Mouse (Mus musculus) C2C12 (cell line): Measurements from ENCODE around the gene Tfec.

Experiments
- CTCF ChIP-seq: IDR thresholded peaks from one replicate; pipeline ENCODE4 v1.5.1; 2011; ENCODE audit not compliant: control insufficient read depth, insufficient read depth, insufficient read length
- USF1 ChIP-seq: IDR thresholded peaks from one replicate; pipeline ENCODE4 v1.6.1; 2011; ENCODE audit warnings: low read depth, mild to moderate bottlenecking, control low read depth, moderate library complexity

- TF ChIP-seq CTCF = no peak
- no peak for TF ChIP-seq USF1
These were observed at the start of gene Tfec for GRCm38 (mm10) chr6:16898251-16898862.
